10 mouse cellular contexts compared by ENCODE assay signal in genomic region chr2:31827877-31828276, GRCm38 (mm10). TPM values are rescaled to one million over a fixed set of nuclear protein-coding genes. Genes with fewer than 3 reads are reported as not detected.
DNase-seq lines count a peak whose midpoint lies in the region; ATAC-seq and TF ChIP-seq lines count a peak whose summit lies in the region.
"Had no signal": no experiment of that assay in that cellular context is flagged by ENCODE, and none has a peak within 500 bp of the region (broad histone marks: within the 10 kb centered on the region; RNA-seq: fewer than 3 reads in every experiment).

No protein-coding gene starts in this region.

- no peak overlapping the region for H3K4me2 ChIP-seq in kidney, embryonic 15.5 days
- peak overlapping the region; percentile 31; the same call in 1 of the 2 replicates for H3K4me2 ChIP-seq in hindbrain, embryonic 13.5 days
- H3K4me2 ChIP-seq in liver, postnatal 0 days (ENCODE audit: low read depth, low read length), result no peak overlapping the region
- H3K4me2 ChIP-seq: embryonic facial prominence, embryonic 12.5 days had no signal

- H3K36me3 ChIP-seq in kidney, embryonic 15.5 days, result no peaks in the 10 kb centered on the region
- H3K36me3 ChIP-seq in hindbrain, embryonic 13.5 days, result no peaks in the 10 kb centered on the region
- H3K36me3 ChIP-seq in liver, postnatal 0 days (replicated peaks; ENCODE audit: insufficient read depth, low read length), result no peaks in the 10 kb centered on the region
- H3K36me3 ChIP-seq: embryonic facial prominence, embryonic 12.5 days had no signal

- WGBS in kidney, embryonic 15.5 days, result 43% methylated on average over 7 of the region's 7 CpGs
- 37% methylated on average over 7 of the region's 7 CpGs for WGBS in hindbrain, embryonic 13.5 days
- WGBS in liver, postnatal 0 days (ENCODE audit: insufficient replicate concordance), result 53% methylated on average over 7 of the region's 7 CpGs

- H3K9ac ChIP-seq in kidney, embryonic 15.5 days, result no peak overlapping the region
- H3K9ac ChIP-seq in hindbrain, embryonic 13.5 days, result peak overlapping the region; percentile 19; the same call in 1 of the 2 replicates
- no peak overlapping the region for H3K9ac ChIP-seq in liver, postnatal 0 days (replicated peaks)
- H3K9ac ChIP-seq: embryonic facial prominence, embryonic 12.5 days had no signal

- intact Hi-C loops in left cerebral cortex, postnatal 25 days (cut with DNase I), result no loop called here

- no peaks in the 10 kb centered on the region for H3K9me3 ChIP-seq in kidney, embryonic 15.5 days (replicated peaks)
- no peaks in the 10 kb centered on the region for H3K9me3 ChIP-seq in hindbrain, embryonic 13.5 days
- H3K9me3 ChIP-seq in liver, postnatal 0 days (ENCODE audit: low read length), result no peaks in the 10 kb centered on the region
- H3K9me3 ChIP-seq: embryonic facial prominence, embryonic 12.5 days had no signal

- DNase-seq in kidney, adult 11 months, result peak; percentile 49
- peak; percentile 97 for DNase-seq in brain, embryonic 14.5 days (ENCODE audit: low read depth)
- DNase-seq in left cerebral cortex, postnatal 25 days (ENCODE audit: low spot score in 2 of 2), result peak; percentile 62 to 64
- DNase-seq in yolk sac, embryonic 10.5 days (ENCODE audit: low spot score), result no peak
- no peak for DNase-seq in liver, postnatal 0 days

- H3K27ac ChIP-seq in kidney, embryonic 15.5 days, result no peak overlapping the region
- H3K27ac ChIP-seq in hindbrain, embryonic 13.5 days, result peak overlapping the region; percentile 69
- H3K27ac ChIP-seq in liver, postnatal 0 days (ENCODE audit: low read depth), result no peak overlapping the region
- H3K27ac ChIP-seq: embryonic facial prominence, embryonic 12.5 days had no signal

- TF ChIP-seq EP300 in liver, postnatal 0 days (IDR thresholded peaks at IDR 0.05; ENCODE audit: low read depth), result no peak

- peaks cover 30% of the 10 kb centered on the region for H3K4me1 ChIP-seq in kidney, embryonic 15.5 days
- H3K4me1 ChIP-seq in hindbrain, embryonic 13.5 days (replicated peaks), result peaks cover 73% of the 10 kb centered on the region
- H3K4me1 ChIP-seq in liver, postnatal 0 days (ENCODE audit: insufficient read depth), result peaks cover 9% of the 10 kb centered on the region

- TF ChIP-seq POLR2A in brain, embryonic 14.5 days (IDR thresholded peaks at IDR 0.05; ENCODE audit: borderline replicate concordance, extremely low read depth, insufficient read depth, insufficient read length, poor library complexity, severe bottlenecking), result no peak

- no peak for TF ChIP-seq CTCF in brain, embryonic 14.5 days (IDR thresholded peaks at IDR 0.05; ENCODE audit: borderline replicate concordance, extremely low read depth, insufficient read depth, insufficient read length)
- TF ChIP-seq CTCF in liver, postnatal 0 days (IDR thresholded peaks at IDR 0.05; ENCODE audit: low read depth), result no peak

- H3K4me3 ChIP-seq in kidney, embryonic 15.5 days (replicated peaks), result no peak overlapping the region
- no peak overlapping the region for H3K4me3 ChIP-seq in hindbrain, embryonic 13.5 days
- no peak overlapping the region for H3K4me3 ChIP-seq in liver, postnatal 0 days (ENCODE audit: low read depth, low read length)
- H3K4me3 ChIP-seq: embryonic facial prominence, embryonic 12.5 days had no signal

- no peak for ATAC-seq in kidney, embryonic 15.5 days (replicated peaks; ENCODE audit: low FRiP score)
- no peak for ATAC-seq in hindbrain, embryonic 13.5 days (ENCODE audit: low FRiP score)
- no peak for ATAC-seq in activated CD4-positive, CD25-positive, alpha-beta regulatory T cell, adult 4 months
- ATAC-seq in liver, postnatal 0 days, result no peak

- peaks cover 10% of the 10 kb centered on the region for H3K27me3 ChIP-seq in kidney, embryonic 15.5 days
- peaks cover 12% of the 10 kb centered on the region; the same call in 1 of the 2 replicates for H3K27me3 ChIP-seq in hindbrain, embryonic 13.5 days
- H3K27me3 ChIP-seq in liver, postnatal 0 days (ENCODE audit: insufficient read depth, low read length), result peaks cover 6% of the 10 kb centered on the region; the same call in 1 of the 2 replicates

RNA-seq across cellular contexts. Expression of gene Qrfp, which starts 17.5 kb away (rescaled TPM):
- 0.08 TPM in 1 of 2 replicates, not detected in the other for polyA plus RNA-seq in kidney, embryonic 15.5 days (2015; fragmentation: Nextera tagmentation; extraction: Ambion mirVana)
- 0.03 TPM in 2 replicates for polyA plus RNA-seq in brain, embryonic 14.5 days (2012; rRNA removed)
- 0.08 TPM in 1 of 2 replicates, not detected in the other for polyA plus RNA-seq in hindbrain, embryonic 13.5 days (2015; fragmentation: Nextera tagmentation; extraction: Ambion mirVana)
- total RNA-seq in left cerebral cortex, postnatal 25 days (2021), result not detected
- under 1 TPM; 0.47 to 0.48 TPM for polyA plus RNA-seq in activated CD4-positive, CD25-positive, alpha-beta regulatory T cell, adult 4 months (2017; shearing (Covaris generic))
- 0.07 and 0.08 TPM in 2 replicates for polyA plus RNA-seq in liver, postnatal 0 days (2015; fragmentation: Nextera tagmentation; extraction: Ambion mirVana)
- total RNA-seq: ES-E14 had no signal

RNA-seq across cellular contexts. Expression of gene Fibcd1, which starts 17.9 kb away (rescaled TPM):
- polyA plus RNA-seq in kidney, embryonic 15.5 days (2015; fragmentation: Nextera tagmentation; extraction: Ambion mirVana), result 1.2 and 1.6 TPM in 2 replicates
- 7.2 and 10.0 TPM in 2 replicates for polyA plus RNA-seq in brain, embryonic 14.5 days (2012; rRNA removed)
- polyA plus RNA-seq in hindbrain, embryonic 13.5 days (2015; fragmentation: Nextera tagmentation; extraction: Ambion mirVana), result 3.4 and 4.6 TPM in 2 replicates
- total RNA-seq in left cerebral cortex, postnatal 25 days (2021), result 10 to 100 TPM in 1 of 2 experiments, 1 to 10 TPM in 1; 9.1 to 10.4 TPM
- polyA plus RNA-seq in activated CD4-positive, CD25-positive, alpha-beta regulatory T cell, adult 4 months (2017; shearing (Covaris generic)), result not detected
- polyA plus RNA-seq in liver, postnatal 0 days (2015; fragmentation: Nextera tagmentation; extraction: Ambion mirVana), result not detected in 2 replicates

RNA-seq across cellular contexts. Expression of gene Lamc3, which starts 59.2 kb away (rescaled TPM):
- polyA plus RNA-seq in kidney, embryonic 15.5 days (2015; fragmentation: Nextera tagmentation; extraction: Ambion mirVana), result 3.5 and 4.5 TPM in 2 replicates
- polyA plus RNA-seq in brain, embryonic 14.5 days (2012; rRNA removed), result 5.8 and 12.0 TPM in 2 replicates
- 6.3 and 7.0 TPM in 2 replicates for polyA plus RNA-seq in hindbrain, embryonic 13.5 days (2015; fragmentation: Nextera tagmentation; extraction: Ambion mirVana)
- 1 to 10 TPM; 7.6 to 8.7 TPM for total RNA-seq in left cerebral cortex, postnatal 25 days (2021)
- not detected for polyA plus RNA-seq in activated CD4-positive, CD25-positive, alpha-beta regulatory T cell, adult 4 months (2017; shearing (Covaris generic))
- 0.02 TPM in 1 of 2 replicates, not detected in the other for polyA plus RNA-seq in liver, postnatal 0 days (2015; fragmentation: Nextera tagmentation; extraction: Ambion mirVana)

Comparison
In these comparisons a context has a peak if more than half of its experiments do, and no peak if none do; other contexts are left out.
1. DNase-seq: peak in kidney, adult 11 months (single experiment), brain, embryonic 14.5 days (single experiment) and left cerebral cortex, postnatal 25 days (2 of 2); none in yolk sac, embryonic 10.5 days (single experiment) and liver, postnatal 0 days (single experiment).